Mouse (Mus musculus): Measurements from ENCODE around the gene AC141477.1. TPM values are rescaled to one million over a fixed set of nuclear protein-coding genes. Genes with fewer than 3 reads are reported as not detected.

Gene AC141477.1
- polyA plus RNA-seq, 1 experiment from 2014 or later = not detected

GRCm38 (mm10) chr10:76448851-76449250, 8.6 kb upstream of the AC141477.1 start, which contains the start of gene 2610028H24Rik:
Gene 2610028H24Rik (plus strand): TSS chr10:76449081.
- 70% methylated on average over 5 of the region's 5 CpGs for WGBS
- ATAC-seq (ENCODE audit: low FRiP score, low read depth) = no peak
- no peaks in the 10 kb centered on the region for H3K4me1 ChIP-seq (replicated peaks)

GRCm38 (mm10) chr10:76447406-76448229, 7.4 kb upstream of the AC141477.1 start:
- Histone ChIP-seq H3K4me3 (no peak overlapping the region), H3K27me3 (no peaks in the 10 kb centered on the region), H3K27ac (replicated peaks) (no peak overlapping the region), H3K9ac (no peak overlapping the region), H3K9me3 (no peaks in the 10 kb centered on the region), H3K4me2 (no peak overlapping the region), H3K36me3 (no peaks in the 10 kb centered on the region), H3K4me1 (replicated peaks) (peaks cover 9% of the 10 kb centered on the region)
- ATAC-seq (ENCODE audit: low FRiP score, low read depth) = no peak
- WGBS = 87% methylated on average over 15 of the region's 15 CpGs

More at GRCm38 (mm10) chr10:76448851-76449250, 8.6 kb upstream of the AC141477.1 start, which contains the start of gene 2610028H24Rik:
- Histone ChIP-seq H3K9me3 (no peaks in the 10 kb centered on the region), H3K4me3 (no peak within 1 kb of the TSS), H3K27me3 (no peaks in the 10 kb centered on the region), H3K4me2 (no peak within 1 kb of the TSS), H3K9ac (no peak within 1 kb of the TSS), H3K36me3 (no peaks in the 10 kb centered on the region), H3K27ac (replicated peaks) (no peak within 1 kb of the TSS)

- H3K9me3 ChIP-seq = no peaks in the 10 kb centered on the region
- no peak overlapping the region for H3K4me3 ChIP-seq
- H3K27me3 ChIP-seq = no peaks in the 10 kb centered on the region
- no peak for ATAC-seq (ENCODE audit: low FRiP score, low read depth)
- no peak overlapping the region for H3K27ac ChIP-seq (replicated peaks)
- H3K9ac ChIP-seq = no peak overlapping the region
- no peak overlapping the region for H3K4me2 ChIP-seq
- peaks cover 17% of the 10 kb centered on the region for H3K4me1 ChIP-seq (replicated peaks)
- no peaks in the 10 kb centered on the region for H3K36me3 ChIP-seq
- 85% methylated on average over 4 of the region's 4 CpGs for WGBS
These were observed 5.9 kb upstream of the AC141477.1 start for GRCm38 (mm10) chr10:76445996-76446681.

- peak; percentile 99 for ATAC-seq (ENCODE audit: low FRiP score, low read depth)
- Histone ChIP-seq H3K27me3 (no peaks in the 10 kb centered on the region), H3K4me1 (replicated peaks) (peaks cover 18% of the 10 kb centered on the region), H3K9me3 (no peaks in the 10 kb centered on the region), H3K36me3 (peaks cover 15% of the 10 kb centered on the region; the same call in 1 of the 2 replicates), H3K9ac (peak within 1 kb of the TSS; percentile 55), H3K4me3 (peak within 1 kb of the TSS; percentile 75), H3K27ac (replicated peaks) (peak within 1 kb of the TSS; percentile 89), H3K4me2 (peak within 1 kb of the TSS; percentile 85)
- under 1% methylated on average over 74 of the region's 78 CpGs for WGBS
These were observed 2.2 kb upstream of the AC141477.1 start, which contains the start of gene Pcnt for GRCm38 (mm10) chr10:76442178-76443088. Gene Pcnt (minus strand): TSS chr10:76442786.

GRCm38 (mm10) chr10:76439107-76439890, 945 bp downstream of the AC141477.1 start:
- Histone ChIP-seq H3K9me3 (no peaks in the 10 kb centered on the region), H3K4me2 (no peak overlapping the region), H3K9ac (no peak overlapping the region), H3K4me1 (replicated peaks) (peaks cover 18% of the 10 kb centered on the region), H3K4me3 (no peak overlapping the region), H3K27ac (replicated peaks) (no peak overlapping the region), H3K27me3 (no peaks in the 10 kb centered on the region), H3K36me3 (peaks cover 43% of the 10 kb centered on the region)
- ATAC-seq (ENCODE audit: low FRiP score, low read depth) = no peak
- 93% methylated on average over 9 of the region's 9 CpGs for WGBS

GRCm38 (mm10) chr10:76433925-76434324, 6.3 kb downstream of the AC141477.1 start:
- ATAC-seq (ENCODE audit: low FRiP score, low read depth) = no peak
- no peak overlapping the region for H3K4me3 ChIP-seq
- H3K4me1 ChIP-seq (replicated peaks) = no peaks in the 10 kb centered on the region
- no peaks in the 10 kb centered on the region for H3K27me3 ChIP-seq
- H3K9ac ChIP-seq = no peak overlapping the region
- peaks cover 80% of the 10 kb centered on the region for H3K36me3 ChIP-seq
- WGBS = 94% methylated on average over 11 of the region's 11 CpGs
- H3K27ac ChIP-seq (replicated peaks) = no peak overlapping the region
- no peaks in the 10 kb centered on the region for H3K9me3 ChIP-seq
- H3K4me2 ChIP-seq = no peak overlapping the region

- no peak for ATAC-seq (ENCODE audit: low FRiP score, low read depth)
- Histone ChIP-seq H3K4me1 (replicated peaks) (no peaks in the 10 kb centered on the region), H3K9me3 (no peaks in the 10 kb centered on the region), H3K4me3 (no peak overlapping the region), H3K27ac (replicated peaks) (no peak overlapping the region), H3K27me3 (no peaks in the 10 kb centered on the region), H3K9ac (no peak overlapping the region), H3K4me2 (no peak overlapping the region), H3K36me3 (peaks cover 71% of the 10 kb centered on the region)
- WGBS = 93% methylated on average over 7 of the region's 7 CpGs
These were observed 14.6 kb downstream of the AC141477.1 start for GRCm38 (mm10) chr10:76425674-76426073.

GRCm38 (mm10) chr10:76416811-76417210, 23.4 kb downstream of the AC141477.1 start:
- WGBS = 85% methylated on average over 12 of the region's 12 CpGs

GRCm38 (mm10) chr10:76408520-76408919, 31.7 kb downstream of the AC141477.1 start:
- H3K4me3 ChIP-seq = no peak overlapping the region
- H3K9ac ChIP-seq = no peak overlapping the region
- no peaks in the 10 kb centered on the region for H3K27me3 ChIP-seq
- peaks cover 44% of the 10 kb centered on the region for H3K36me3 ChIP-seq
- H3K27ac ChIP-seq (replicated peaks) = no peak overlapping the region
- no peak overlapping the region for H3K4me2 ChIP-seq
- WGBS = 87% methylated on average over 10 of the region's 10 CpGs
- no peaks in the 10 kb centered on the region for H3K4me1 ChIP-seq (replicated peaks)
- no peaks in the 10 kb centered on the region for H3K9me3 ChIP-seq
- no peak for ATAC-seq (ENCODE audit: low FRiP score, low read depth)

More at GRCm38 (mm10) chr10:76416811-76417210, 23.4 kb downstream of the AC141477.1 start:
- Histone ChIP-seq H3K4me2 (no peak overlapping the region), H3K4me3 (no peak overlapping the region), H3K9me3 (no peaks in the 10 kb centered on the region), H3K36me3 (peaks cover 59% of the 10 kb centered on the region), H3K9ac (no peak overlapping the region), H3K27ac (replicated peaks) (no peak overlapping the region), H3K4me1 (replicated peaks) (no peaks in the 10 kb centered on the region), H3K27me3 (no peaks in the 10 kb centered on the region)
- ATAC-seq (ENCODE audit: low FRiP score, low read depth) = no peak

GRCm38 (mm10) chr10:76392596-76392995, 47.6 kb downstream of the AC141477.1 start:
- H3K9ac ChIP-seq = no peak overlapping the region
- no peaks in the 10 kb centered on the region for H3K4me1 ChIP-seq (replicated peaks)
- no peaks in the 10 kb centered on the region for H3K27me3 ChIP-seq
- 96% methylated on average over 12 of the region's 12 CpGs for WGBS
- ATAC-seq (ENCODE audit: low FRiP score, low read depth) = no peak
- peaks cover 42% of the 10 kb centered on the region for H3K36me3 ChIP-seq
- no peak overlapping the region for H3K4me2 ChIP-seq
- no peaks in the 10 kb centered on the region for H3K9me3 ChIP-seq
- no peak overlapping the region for H3K27ac ChIP-seq (replicated peaks)
- no peak overlapping the region for H3K4me3 ChIP-seq

GRCm38 (mm10) chr10:76391786-76392185, 48.5 kb downstream of the AC141477.1 start:
- H3K9ac ChIP-seq = no peak overlapping the region
- H3K4me2 ChIP-seq = no peak overlapping the region
- no peak for ATAC-seq (ENCODE audit: low FRiP score, low read depth)
- no peaks in the 10 kb centered on the region for H3K27me3 ChIP-seq
- no peak overlapping the region for H3K27ac ChIP-seq (replicated peaks)
- no peak overlapping the region for H3K4me3 ChIP-seq
- no peaks in the 10 kb centered on the region for H3K9me3 ChIP-seq
- H3K4me1 ChIP-seq (replicated peaks) = no peaks in the 10 kb centered on the region
- 91% methylated on average over 9 of the region's 9 CpGs for WGBS
- peaks cover 42% of the 10 kb centered on the region for H3K36me3 ChIP-seq

Measured in hindbrain, embryonic 15.5 days (tissue).